Mouse (Mus musculus) hindbrain, embryonic 11.5 days (tissue): ENCODE results near the gene Aloxe3. TPM values are rescaled to one million over a fixed set of nuclear protein-coding genes. Genes with fewer than 3 reads are reported as not detected.

Source experiments
- ATAC-seq: fragments of 200-750 bp; cut with Nextera tagmentation; 2 replicates; pipeline ENCODE4 v1.8.0; 2017; ENCODE audit warnings: mild to moderate bottlenecking, moderate TSS enrichment, moderate library complexity; ENCODE audit not compliant: low FRiP score
- DNase-seq: peaks from one replicate; pipeline ENCODE4 v3.0.0-alpha.2; 2015; ENCODE audit warnings: low spot score
- H3K27ac ChIP-seq: fragments of 300-500 bp; sonication (generic); 2 replicates; pipeline ENCODE4 v1.5.1; 2014; ENCODE audit warnings: mild to moderate bottlenecking, low read depth, low read length
- H3K27me3 ChIP-seq: fragments of 300-500 bp; sonication (generic); 2 replicates; pipeline ENCODE4 v1.6.1; 2014; ENCODE audit warnings: mild to moderate bottlenecking, low read length, moderate library complexity, mixed read lengths; ENCODE audit not compliant: control insufficient read depth, insufficient read depth
- H3K36me3 ChIP-seq: fragments of 300-500 bp; sonication (generic); 2 replicates; pipeline ENCODE4 v1.6.1; 2014; ENCODE audit warnings: mild to moderate bottlenecking, low read length, moderate library complexity, mixed read lengths; ENCODE audit not compliant: control insufficient read depth, insufficient read depth
- H3K4me1 ChIP-seq: fragments of 300-500 bp; sonication (generic); replicated peaks from 2 replicates; pipeline ENCODE4 v1.6.1; 2014; ENCODE audit warnings: low read length, mixed read lengths; ENCODE audit not compliant: control insufficient read depth, insufficient read depth
- H3K4me2 ChIP-seq: fragments of 300-500 bp; sonication (generic); replicated peaks from 2 replicates; pipeline ENCODE4 v1.6.1; 2014; ENCODE audit warnings: mild to moderate bottlenecking, low read depth, low read length
- H3K4me3 ChIP-seq: fragments of 300-500 bp; sonication (generic); 2 replicates; pipeline ENCODE4 v1.5.1; 2014; ENCODE audit warnings: low read depth, low read length
- H3K9ac ChIP-seq: fragments of 300-500 bp; sonication (generic); 2 replicates; pipeline ENCODE4 v1.6.1; 2014; ENCODE audit warnings: low read depth, low read length
- H3K9me3 ChIP-seq: fragments of 300-500 bp; sonication (generic); 2 replicates; pipeline ENCODE4 v1.6.1; 2016; ENCODE audit warnings: low read length; ENCODE audit not compliant: control insufficient read depth
- WGBS: fragments of 180-500 bp; shearing (Covaris S2); extraction: QIAGEN DNeasy Blood & Tissue Kit; methylation state at CpG from one replicate; pipeline ENCODE4 v1.1.7; 2014; 5-methylcytosine and 5-hydroxymethylcytosine counted together
- polyA plus RNA-seq: library from polyadenylated mRNA; unstranded; fragments of >200 nt; fragmentation: Nextera tagmentation; extraction: Ambion mirVana; gene quantifications from 2 replicates; pipeline ENCODE4 v1.2.1, GENCODE M21; 2014

Gene Aloxe3
- polyA plus RNA-seq, 1 experiment from 2014 or later = 0.40 TPM

- no peaks in the 10 kb centered on the region for H3K9me3 ChIP-seq
- H3K4me1 ChIP-seq = 0 out of 2 replicates have a peak, but pooled peaks cover 4% of the 10 kb centered on the region
- H3K4me2 ChIP-seq = no peak overlapping the region
- H3K9ac ChIP-seq = no peak overlapping the region
- no peaks in the 10 kb centered on the region for H3K36me3 ChIP-seq
- DNase-seq (no peak), ATAC-seq (no peak)
- H3K4me3 ChIP-seq = no peak overlapping the region
- 86% methylated on average over 8 of the region's 8 CpGs for WGBS
- no peak overlapping the region for H3K27ac ChIP-seq
- H3K27me3 ChIP-seq = peaks cover 5% of the 10 kb centered on the region; the same call in 1 of the 2 replicates
Measured at GRCm38 (mm10) chr11:69153831-69154230, 28.1 kb downstream of the Aloxe3 start.

- no peak overlapping the region for H3K4me2 ChIP-seq
- DNase-seq (no peak), ATAC-seq (no peak)
- H3K9ac ChIP-seq = no peak overlapping the region
- no peak overlapping the region for H3K27ac ChIP-seq
- peaks cover 5% of the 10 kb centered on the region; the same call in 1 of the 2 replicates for H3K27me3 ChIP-seq
- 0 out of 2 replicates have a peak, but pooled peaks cover 4% of the 10 kb centered on the region for H3K4me1 ChIP-seq
- no peak overlapping the region for H3K4me3 ChIP-seq
- WGBS = 54% methylated on average over 1 of the region's 1 CpGs
- no peaks in the 10 kb centered on the region for H3K36me3 ChIP-seq
- H3K9me3 ChIP-seq = no peaks in the 10 kb centered on the region
Measured at GRCm38 (mm10) chr11:69155351-69155750, 29.7 kb downstream of the Aloxe3 start.

GRCm38 (mm10) chr11:69156800-69157199 is 31.1 kb downstream of the Aloxe3 start, which contains the start of gene Alox12b:
Gene Alox12b (plus strand): TSS chr11:69156989.
- 0 out of 2 replicates have a peak, but pooled peaks cover 4% of the 10 kb centered on the region for H3K4me1 ChIP-seq
- H3K27ac ChIP-seq = no peak within 1 kb of the TSS
- DNase-seq = peak; percentile 67
- no peaks in the 10 kb centered on the region for H3K36me3 ChIP-seq
- 5% methylated on average over 16 of the region's 18 CpGs for WGBS
- H3K4me3 ChIP-seq = peak within 1 kb of the TSS; percentile 10
- H3K4me2 ChIP-seq = peak within 1 kb of the TSS; percentile 44
- peaks cover 5% of the 10 kb centered on the region; the same call in 1 of the 2 replicates for H3K27me3 ChIP-seq
- no peak within 1 kb of the TSS for H3K9ac ChIP-seq
- ATAC-seq = peak; percentile 54; the same call in 1 of the 2 replicates
- H3K9me3 ChIP-seq = no peaks in the 10 kb centered on the region

GRCm38 (mm10) chr11:69169313-69169712 is 43.6 kb downstream of the Aloxe3 start:
- H3K27ac ChIP-seq = no peak overlapping the region
- H3K9me3 ChIP-seq = no peaks in the 10 kb centered on the region
- no peaks in the 10 kb centered on the region for H3K27me3 ChIP-seq
- no peak for DNase-seq
- WGBS = 89% methylated on average over 12 of the region's 12 CpGs
- no peak overlapping the region for H3K4me3 ChIP-seq
- ATAC-seq = no peak
- no peaks in the 10 kb centered on the region for H3K4me1 ChIP-seq
- H3K4me2 ChIP-seq = no peak overlapping the region
- no peaks in the 10 kb centered on the region for H3K36me3 ChIP-seq
- H3K9ac ChIP-seq = no peak overlapping the region

- Histone ChIP-seq H3K4me3 (no peak overlapping the region), H3K36me3 (no peaks in the 10 kb centered on the region), H3K4me1 (no peaks in the 10 kb centered on the region), H3K4me2 (no peak overlapping the region), H3K27me3 (no peaks in the 10 kb centered on the region), H3K27ac (no peak overlapping the region), H3K9me3 (no peaks in the 10 kb centered on the region), H3K9ac (no peak overlapping the region)
- DNase-seq (peak; percentile 70), ATAC-seq (no peak)
- 23% methylated on average over 7 of the region's 7 CpGs for WGBS
Measured at GRCm38 (mm10) chr11:69171626-69172025, 45.9 kb downstream of the Aloxe3 start.

- WGBS = 85% methylated on average over 2 of the region's 2 CpGs
- ATAC-seq (no peak), DNase-seq (no peak)
- H3K4me1 ChIP-seq = no peaks in the 10 kb centered on the region
- no peak overlapping the region for H3K4me3 ChIP-seq
- H3K27me3 ChIP-seq = no peaks in the 10 kb centered on the region
- H3K4me2 ChIP-seq = no peak overlapping the region
- no peaks in the 10 kb centered on the region for H3K9me3 ChIP-seq
- no peak overlapping the region for H3K27ac ChIP-seq
- no peak overlapping the region for H3K9ac ChIP-seq
- H3K36me3 ChIP-seq = no peaks in the 10 kb centered on the region
Measured at GRCm38 (mm10) chr11:69172606-69173005, 46.9 kb downstream of the Aloxe3 start.

GRCm38 (mm10) chr11:69174722-69175121 is 49.0 kb downstream of the Aloxe3 start:
- H3K4me1 ChIP-seq = no peaks in the 10 kb centered on the region
- ATAC-seq (no peak), DNase-seq (no peak)
- H3K9me3 ChIP-seq = no peaks in the 10 kb centered on the region
- H3K27ac ChIP-seq = no peak overlapping the region
- H3K9ac ChIP-seq = no peak overlapping the region
- no peak overlapping the region for H3K4me3 ChIP-seq
- no peaks in the 10 kb centered on the region for H3K36me3 ChIP-seq
- H3K27me3 ChIP-seq = no peaks in the 10 kb centered on the region
- H3K4me2 ChIP-seq = no peak overlapping the region
- 90% methylated on average over 7 of the region's 7 CpGs for WGBS

- Histone ChIP-seq H3K27me3 (no peaks in the 10 kb centered on the region), H3K36me3 (no peaks in the 10 kb centered on the region), H3K27ac (no peak overlapping the region), H3K4me2 (no peak overlapping the region), H3K9ac (no peak overlapping the region), H3K4me3 (no peak overlapping the region), H3K9me3 (no peaks in the 10 kb centered on the region), H3K4me1 (no peaks in the 10 kb centered on the region)
- WGBS = 79% methylated on average over 3 of the region's 3 CpGs
- DNase-seq = no peak
- ATAC-seq = no peak
Measured at GRCm38 (mm10) chr11:69178525-69178924, 52.8 kb downstream of the Aloxe3 start.

GRCm38 (mm10) chr11:69179512-69179911 is 53.8 kb downstream of the Aloxe3 start:
- 59% methylated on average over 3 of the region's 3 CpGs for WGBS
- ATAC-seq = no peak
- H3K9ac ChIP-seq = no peak overlapping the region

More at GRCm38 (mm10) chr11:69179512-69179911, 53.8 kb downstream of the Aloxe3 start:
- no peak overlapping the region for H3K27ac ChIP-seq
- no peaks in the 10 kb centered on the region for H3K27me3 ChIP-seq
- no peaks in the 10 kb centered on the region for H3K9me3 ChIP-seq
- H3K36me3 ChIP-seq = no peaks in the 10 kb centered on the region
- H3K4me1 ChIP-seq = no peaks in the 10 kb centered on the region
- DNase-seq = no peak
- H3K4me3 ChIP-seq = no peak overlapping the region
- H3K4me2 ChIP-seq = no peak overlapping the region
